7 mouse cellular contexts compared by ENCODE assay signal in the genomic region with DNA sequence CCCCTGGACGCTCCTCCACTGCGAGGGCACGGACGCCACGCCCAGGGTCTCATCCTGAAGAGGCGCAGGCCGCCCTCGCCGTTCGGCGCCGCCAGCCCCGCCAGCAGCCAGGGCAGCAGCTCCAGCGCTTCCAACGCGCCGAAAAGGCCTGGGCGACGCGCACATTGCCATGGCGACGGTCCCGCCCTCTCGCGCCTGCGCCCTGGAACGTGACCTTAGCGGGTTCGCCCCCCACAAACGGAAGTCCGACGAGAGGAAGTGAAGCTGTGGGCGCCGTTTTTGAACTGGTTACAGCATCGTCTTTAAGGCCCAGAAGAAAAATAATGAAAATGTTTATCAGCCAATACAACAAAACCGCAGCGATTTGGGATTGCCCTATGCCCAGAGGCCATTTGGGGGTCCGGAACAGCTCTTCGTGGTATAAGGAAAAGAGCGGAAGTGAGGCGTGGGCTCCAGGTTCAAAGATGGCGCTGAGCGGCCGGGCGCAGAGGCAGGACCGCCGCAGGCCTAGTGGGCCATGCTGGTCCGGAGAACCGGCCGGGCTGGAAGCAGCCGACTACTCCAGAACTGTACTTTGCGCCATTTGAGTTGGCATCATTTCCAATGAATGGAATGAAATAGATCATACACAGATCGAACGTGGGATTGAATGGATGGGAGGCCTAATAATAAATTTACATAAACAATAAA. TPM values are rescaled to one million over a fixed set of nuclear protein-coding genes. Genes with fewer than 3 reads are reported as not detected.
DNase-seq lines count a peak whose midpoint lies in the region; ATAC-seq and TF ChIP-seq lines count a peak whose summit lies in the region.

A gene (minus strand): TSS at position 183 of the 690 bp plus-strand sequence.

- H3K27me3 ChIP-seq in embryonic facial prominence, embryonic 11.5 days (ENCODE audit: control insufficient read depth, insufficient read depth, low read length), result no peaks in the 10 kb centered on the region
- no peaks in the 10 kb centered on the region for H3K27me3 ChIP-seq in kidney, adult 2 months (replicated peaks; ENCODE audit: control insufficient read depth, insufficient read depth, low read length)
- no peaks in the 10 kb centered on the region for H3K27me3 ChIP-seq in limb, embryonic 12.5 days
- H3K27me3 ChIP-seq in midbrain, embryonic 15.5 days (replicated peaks), result no peaks in the 10 kb centered on the region; the same call in 1 of the 2 replicates
- no peaks in the 10 kb centered on the region for H3K27me3 ChIP-seq in spleen, adult 2 months (ENCODE audit: control insufficient read depth, insufficient read depth, low read length)

- DNase-seq in adrenal gland, postnatal 14 days, result peak; percentile 99
- DNase-seq in embryonic facial prominence, embryonic 11.5 days (ENCODE audit: low spot score), result peak; percentile 98
- DNase-seq in heart, adult 11 months, result peak; percentile 99
- DNase-seq in kidney, adult 2 months, result peak; percentile 99
- peak; percentile 91 to 97 for DNase-seq in spleen, adult 2 months (ENCODE audit: low read depth in 1 of 2, low spot score in 2 of 2)

- peak within 1 kb of the TSS; percentile 68 for H3K4me3 ChIP-seq in embryonic facial prominence, embryonic 11.5 days (ENCODE audit: low read depth, low read length)
- H3K4me3 ChIP-seq in kidney, adult 2 months (ENCODE audit: insufficient read depth, low read depth, low read length), result peak within 1 kb of the TSS; percentile 70
- peak within 1 kb of the TSS; percentile 80 for H3K4me3 ChIP-seq in limb, embryonic 12.5 days (replicated peaks)
- H3K4me3 ChIP-seq in midbrain, embryonic 15.5 days, result peak within 1 kb of the TSS; percentile 88
- peak within 1 kb of the TSS; percentile 73 for H3K4me3 ChIP-seq in spleen, adult 2 months (ENCODE audit: extremely low read depth, insufficient read depth, insufficient read length)

- under 1% methylated on average over 54 of the region's 54 CpGs for WGBS in embryonic facial prominence, embryonic 11.5 days
- 1% methylated on average over 54 of the region's 54 CpGs for WGBS in kidney, adult 2 months
- WGBS in limb, embryonic 12.5 days, result 1% methylated on average over 54 of the region's 54 CpGs
- under 1% methylated on average over 54 of the region's 54 CpGs for WGBS in midbrain, embryonic 15.5 days
- under 1% methylated on average over 54 of the region's 54 CpGs for WGBS in spleen, adult 2 months

- no peaks in the 10 kb centered on the region for H3K36me3 ChIP-seq in embryonic facial prominence, embryonic 11.5 days (replicated peaks; ENCODE audit: control insufficient read depth, insufficient read depth, low read depth, low read length)
- no peaks in the 10 kb centered on the region for H3K36me3 ChIP-seq in kidney, adult 2 months (ENCODE audit: control insufficient read depth, insufficient read depth, low read length)
- peaks cover 17% of the 10 kb centered on the region for H3K36me3 ChIP-seq in limb, embryonic 12.5 days
- H3K36me3 ChIP-seq in midbrain, embryonic 15.5 days (replicated peaks), result 0 out of 2 replicates have a peak, but pooled peaks cover 7% of the 10 kb centered on the region
- H3K36me3 ChIP-seq in spleen, adult 2 months (ENCODE audit: control insufficient read depth, insufficient read depth, low read length), result no peaks in the 10 kb centered on the region

- peak within 1 kb of the TSS; percentile 70 for H3K4me2 ChIP-seq in embryonic facial prominence, embryonic 11.5 days (ENCODE audit: low read depth, low read length)
- H3K4me2 ChIP-seq in limb, embryonic 12.5 days, result peak within 1 kb of the TSS; percentile 72
- H3K4me2 ChIP-seq in midbrain, embryonic 15.5 days, result peak within 1 kb of the TSS; percentile 66

- H3K27ac ChIP-seq in embryonic facial prominence, embryonic 11.5 days (replicated peaks; ENCODE audit: low read depth, low read length), result peak within 1 kb of the TSS; percentile 83
- H3K27ac ChIP-seq in kidney, adult 2 months (ENCODE audit: insufficient read depth, low read depth, low read length), result peak within 1 kb of the TSS; percentile 95
- H3K27ac ChIP-seq in limb, embryonic 12.5 days, result peak within 1 kb of the TSS; percentile 90
- peak within 1 kb of the TSS; percentile 99 for H3K27ac ChIP-seq in midbrain, embryonic 15.5 days
- H3K27ac ChIP-seq in spleen, adult 2 months (ENCODE audit: insufficient read depth, low read length), result peak within 1 kb of the TSS; percentile 94

- ATAC-seq in embryonic facial prominence, embryonic 11.5 days (replicated peaks; ENCODE audit: insufficient number of reproducible peaks, low FRiP score, low TSS enrichment, low read depth), result peak; percentile 87
- peak; percentile 79 for ATAC-seq in limb, embryonic 12.5 days (ENCODE audit: insufficient number of reproducible peaks, insufficient read depth, low FRiP score, low TSS enrichment, low read depth)
- ATAC-seq in midbrain, embryonic 15.5 days (replicated peaks), result peak; percentile 94

- no peaks in the 10 kb centered on the region for H3K4me1 ChIP-seq in embryonic facial prominence, embryonic 11.5 days (ENCODE audit: control insufficient read depth, insufficient read depth, low read length)
- H3K4me1 ChIP-seq in kidney, adult 2 months (ENCODE audit: control insufficient read depth, insufficient read depth, low read length), result no peaks in the 10 kb centered on the region; the same call in 1 of the 2 replicates
- H3K4me1 ChIP-seq in limb, embryonic 12.5 days (replicated peaks), result peaks cover 7% of the 10 kb centered on the region; the same call in 1 of the 2 replicates
- H3K4me1 ChIP-seq in midbrain, embryonic 15.5 days, result peaks cover 12% of the 10 kb centered on the region
- peaks cover 2% of the 10 kb centered on the region for H3K4me1 ChIP-seq in spleen, adult 2 months (ENCODE audit: control insufficient read depth, insufficient read depth, insufficient read length)

- H3K9me3 ChIP-seq in embryonic facial prominence, embryonic 11.5 days (replicated peaks; ENCODE audit: control insufficient read depth, low read length), result no peaks in the 10 kb centered on the region
- H3K9me3 ChIP-seq in limb, embryonic 12.5 days, result no peaks in the 10 kb centered on the region
- H3K9me3 ChIP-seq in midbrain, embryonic 15.5 days, result no peaks in the 10 kb centered on the region

- peak within 1 kb of the TSS; percentile 82 for H3K9ac ChIP-seq in embryonic facial prominence, embryonic 11.5 days (replicated peaks; ENCODE audit: low read length)
- peak within 1 kb of the TSS; percentile 76 for H3K9ac ChIP-seq in limb, embryonic 12.5 days (replicated peaks)
- peak within 1 kb of the TSS; percentile 78 for H3K9ac ChIP-seq in midbrain, embryonic 15.5 days

- peak; percentile 10 for TF ChIP-seq POLR2A in kidney, adult 2 months (IDR thresholded peaks at IDR 0.05; ENCODE audit: low read depth, low read length)
- TF ChIP-seq POLR2A in spleen, adult 2 months (IDR thresholded peaks at IDR 0.05; ENCODE audit: low read depth, low read length), result peak; percentile 55; the same call in 1 of the 2 replicates

- no peak for TF ChIP-seq CTCF in kidney, adult 2 months (conservative IDR thresholded peaks at IDR 0.05; ENCODE audit: insufficient read depth, insufficient read length, low read depth, low read length)
- no peak for TF ChIP-seq CTCF in spleen, adult 2 months (IDR thresholded peaks at IDR 0.05; ENCODE audit: extremely low read depth, insufficient read depth, insufficient read length, insufficient replicate concordance)

RNA-seq across cellular contexts. Expression of the gene that starts here (rescaled TPM):
- total RNA-seq in adrenal gland, postnatal 14 days (2021), result 18.5 and 20.2 TPM in 2 replicates
- polyA plus RNA-seq in embryonic facial prominence, embryonic 11.5 days (2014; fragmentation: Nextera tagmentation; extraction: Ambion mirVana), result 29.7 and 29.8 TPM in 2 replicates
- 32.0 and 37.8 TPM in 2 replicates for polyA plus RNA-seq in kidney, adult 2 months (2012; rRNA removed)
- polyA plus RNA-seq in limb, embryonic 12.5 days (2016; fragmentation: Nextera tagmentation; extraction: Ambion mirVana), result 37.7 and 43.1 TPM in 2 replicates
- polyA plus RNA-seq in midbrain, embryonic 15.5 days (2015; fragmentation: Nextera tagmentation; extraction: Ambion mirVana), result 86.7 and 88.7 TPM in 2 replicates
- polyA plus RNA-seq in spleen, adult 2 months (2012; rRNA removed), result 7.6 and 12.3 TPM in 2 replicates

Comparison
In these comparisons a context has a peak if more than half of its experiments do, and no peak if none do; other contexts are left out.
1. Peak in every context shown above with its lines: DNase-seq, ATAC-seq, H3K4me3 ChIP-seq and H3K27ac ChIP-seq.